Mouse (Mus musculus): Measurements from ENCODE around the gene Myo5a. TPM values are rescaled to one million over a fixed set of nuclear protein-coding genes. Genes with fewer than 3 reads are reported as not detected.

Myo5a gene
- polyA plus RNA-seq, 1 experiment from 2014 or later, result 13.4 TPM

DNA sequence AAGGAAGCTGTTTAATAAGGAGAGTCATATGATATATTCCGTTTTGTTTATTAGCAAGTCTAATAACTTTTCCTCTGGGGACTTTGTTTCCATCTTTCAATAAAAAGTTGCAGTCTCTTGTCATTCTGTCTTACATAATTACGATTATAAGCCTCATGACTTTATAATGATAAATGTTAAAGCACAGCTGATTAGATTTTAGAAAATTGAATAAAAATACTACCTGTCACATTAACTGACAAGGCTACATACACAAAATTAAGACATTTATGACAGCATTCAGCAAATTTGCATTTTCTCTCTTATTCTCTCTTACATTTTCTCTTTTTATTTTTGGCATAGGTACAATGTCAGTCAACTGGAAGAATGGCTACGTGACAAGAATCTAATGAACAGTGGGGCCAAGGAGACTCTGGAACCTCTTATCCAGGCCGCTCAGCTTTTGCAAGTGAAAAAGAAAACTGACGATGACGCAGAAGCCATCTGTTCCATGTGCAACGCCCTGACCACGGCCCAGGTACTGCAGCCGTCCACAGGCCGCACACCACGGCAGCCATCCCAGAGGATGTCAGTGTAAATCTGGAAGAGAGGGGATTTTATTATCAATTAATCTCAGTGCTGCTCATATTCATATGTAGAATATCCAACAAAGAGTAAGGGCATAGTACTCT, 144.1 kb downstream of the Myo5a start:
- peaks cover 22% of the 10 kb centered on the region for H3K36me3 ChIP-seq
- H3K4me2 ChIP-seq, result no peak overlapping the region
- no peaks in the 10 kb centered on the region for H3K27me3 ChIP-seq
- WGBS, result 94% methylated on average over 11 of the region's 11 CpGs
- no peak for ATAC-seq (ENCODE audit: borderline replicate concordance, extremely low read depth, low FRiP score, low TSS enrichment)
- H3K9me3 ChIP-seq, result no peaks in the 10 kb centered on the region
- no peak overlapping the region for H3K9ac ChIP-seq
- no peaks in the 10 kb centered on the region for H3K4me1 ChIP-seq
- H3K4me3 ChIP-seq, result no peak overlapping the region
- H3K27ac ChIP-seq, result no peak overlapping the region

DNA sequence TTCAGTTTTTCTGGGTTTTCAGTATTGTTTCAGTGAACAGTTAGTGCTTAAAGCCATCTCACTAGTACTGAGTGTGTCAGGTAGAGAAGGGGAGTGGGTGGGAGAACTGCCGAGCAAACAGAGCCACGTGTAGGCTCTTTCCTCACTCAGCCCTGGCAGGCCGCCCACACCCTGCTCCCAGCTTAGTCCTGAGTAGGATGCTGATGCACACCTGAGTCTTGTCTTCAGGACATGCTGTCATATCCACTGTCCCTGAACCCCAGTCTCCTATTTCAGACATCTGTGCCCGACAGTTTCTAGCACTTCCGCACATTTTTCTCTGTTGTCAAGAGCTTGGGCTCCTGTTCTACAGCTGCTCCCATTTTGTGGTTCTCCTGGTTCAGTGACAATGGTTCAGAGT, 149.1 kb downstream of the Myo5a start:
- peaks cover 10% of the 10 kb centered on the region for H3K36me3 ChIP-seq
- WGBS, result 61% methylated on average over 5 of the region's 5 CpGs

DNA sequence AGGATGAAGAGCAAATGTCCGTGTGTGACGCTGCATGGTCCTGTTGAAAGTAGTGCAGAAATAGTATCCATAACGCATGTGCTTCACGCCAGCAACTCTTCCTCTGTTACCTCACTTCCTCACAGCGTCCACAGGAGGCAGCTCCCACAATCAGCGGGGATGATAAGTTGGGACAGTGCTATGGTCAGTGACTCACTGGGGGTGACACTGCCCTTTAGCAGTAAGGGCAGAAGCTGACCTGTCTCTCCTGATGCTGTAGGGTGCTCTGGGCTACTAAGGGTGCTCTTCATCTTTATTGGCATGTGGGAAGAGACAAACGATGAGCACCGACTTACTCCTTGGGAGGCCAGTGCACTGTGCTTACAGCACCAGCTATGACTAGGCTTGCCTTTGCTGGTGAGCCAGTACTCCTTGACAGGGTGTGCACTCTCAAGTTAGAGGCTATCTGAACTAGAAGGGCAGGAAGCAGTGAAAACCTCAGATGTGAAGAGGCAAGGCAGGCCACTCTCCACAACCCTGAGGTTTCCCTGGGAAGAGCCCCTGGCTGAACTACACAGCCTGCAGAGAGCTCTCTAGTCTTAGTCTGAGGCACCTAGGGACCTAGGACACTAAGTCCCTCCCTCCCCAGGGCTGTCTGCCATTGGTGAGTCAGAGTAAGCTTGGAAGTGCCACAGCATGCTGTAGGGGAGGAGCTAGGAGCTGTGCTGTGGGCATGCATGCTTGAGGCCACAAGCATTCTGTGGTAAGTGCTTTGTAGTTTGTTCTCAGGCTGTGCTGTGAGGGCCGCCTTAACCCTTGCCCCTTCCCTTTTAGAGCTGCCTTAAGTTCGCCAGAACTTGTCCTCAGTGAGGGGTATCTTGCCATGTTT, 150.8 kb downstream of the Myo5a start:
- ATAC-seq (ENCODE audit: borderline replicate concordance, extremely low read depth, low FRiP score, low TSS enrichment), result peak; percentile 94
- no peaks in the 10 kb centered on the region for H3K27me3 ChIP-seq
- H3K4me1 ChIP-seq, result no peaks in the 10 kb centered on the region
- H3K4me2 ChIP-seq, result no peak overlapping the region
- H3K9me3 ChIP-seq, result no peaks in the 10 kb centered on the region
- peak overlapping the region; percentile 41; the same call in 1 of the 2 replicates for H3K27ac ChIP-seq
- no peak overlapping the region for H3K4me3 ChIP-seq
- H3K36me3 ChIP-seq, result no peaks in the 10 kb centered on the region
- no peak overlapping the region for H3K9ac ChIP-seq
- WGBS, result 57% methylated on average over 10 of the region's 10 CpGs

More for the DNA sequence above, 149.1 kb downstream of the Myo5a start:
- H3K4me1 ChIP-seq, result no peaks in the 10 kb centered on the region
- no peak overlapping the region for H3K4me2 ChIP-seq
- no peaks in the 10 kb centered on the region for H3K9me3 ChIP-seq
- H3K9ac ChIP-seq, result no peak overlapping the region
- no peak for ATAC-seq (ENCODE audit: borderline replicate concordance, extremely low read depth, low FRiP score, low TSS enrichment)
- no peak overlapping the region for H3K27ac ChIP-seq
- no peak overlapping the region for H3K4me3 ChIP-seq
- no peaks in the 10 kb centered on the region for H3K27me3 ChIP-seq

DNA sequence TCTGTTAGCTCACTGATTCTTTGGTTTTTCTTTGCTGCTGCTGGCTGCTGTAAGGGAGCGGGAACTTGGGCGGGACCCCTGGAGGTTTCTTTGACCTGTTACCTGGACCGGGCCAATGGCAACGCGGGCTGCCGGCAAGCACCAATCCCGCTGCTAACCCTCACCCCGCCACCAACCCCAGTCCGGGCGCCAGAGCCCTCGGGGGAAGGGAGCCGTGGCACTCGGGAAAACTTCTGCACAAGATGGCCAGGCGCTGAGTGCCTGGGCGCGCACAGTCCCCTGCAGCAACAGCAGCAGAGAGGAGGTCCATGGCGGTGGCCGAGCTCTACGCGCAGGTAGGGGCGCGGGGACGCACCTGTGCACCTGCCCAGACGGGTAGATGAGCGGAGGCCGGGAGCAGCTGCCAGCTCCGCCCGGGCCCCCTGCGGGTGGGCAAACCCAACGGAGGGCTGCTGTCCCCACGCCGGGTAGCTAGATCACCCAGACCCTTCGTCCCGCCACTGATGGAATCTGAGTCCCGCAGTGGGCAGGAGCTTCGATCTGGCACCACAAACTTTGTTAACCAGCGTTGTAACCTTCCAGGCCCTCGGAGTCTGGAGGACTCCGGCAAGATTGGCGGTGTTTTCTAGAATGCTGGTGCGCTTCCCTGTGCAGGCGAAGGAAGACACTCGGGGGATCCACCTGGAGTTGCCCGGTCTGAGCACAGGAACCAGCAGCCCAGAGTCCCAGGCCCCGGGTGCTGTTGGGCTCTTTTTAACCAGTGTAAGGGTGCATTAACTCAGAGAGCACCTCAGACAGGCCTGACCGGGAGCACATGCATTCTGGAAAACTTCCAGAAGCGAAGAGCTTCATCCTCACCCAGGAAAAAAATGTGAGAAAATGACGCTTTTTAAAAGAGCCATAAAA, 161.3 kb downstream of the Myo5a start, which contains the start of gene Myo5c:
Gene Myo5c (plus strand): TSS at position 180 of the 906 bp plus-strand sequence.
- WGBS, result 4% methylated on average over 42 of the region's 48 CpGs
- peak within 1 kb of the TSS; percentile 56 for H3K4me3 ChIP-seq
- ATAC-seq (ENCODE audit: borderline replicate concordance, extremely low read depth, low FRiP score, low TSS enrichment), result peak; percentile 69; the same call in 1 of the 2 replicates
- peak within 1 kb of the TSS; percentile 94 for H3K27ac ChIP-seq
- peaks cover 22% of the 10 kb centered on the region for H3K4me1 ChIP-seq
- peak within 1 kb of the TSS; percentile 55 for H3K4me2 ChIP-seq
- no peaks in the 10 kb centered on the region for H3K9me3 ChIP-seq
- peak within 1 kb of the TSS; percentile 66 for H3K9ac ChIP-seq
- H3K36me3 ChIP-seq, result no peaks in the 10 kb centered on the region
- H3K27me3 ChIP-seq, result peaks cover 24% of the 10 kb centered on the region

DNA sequence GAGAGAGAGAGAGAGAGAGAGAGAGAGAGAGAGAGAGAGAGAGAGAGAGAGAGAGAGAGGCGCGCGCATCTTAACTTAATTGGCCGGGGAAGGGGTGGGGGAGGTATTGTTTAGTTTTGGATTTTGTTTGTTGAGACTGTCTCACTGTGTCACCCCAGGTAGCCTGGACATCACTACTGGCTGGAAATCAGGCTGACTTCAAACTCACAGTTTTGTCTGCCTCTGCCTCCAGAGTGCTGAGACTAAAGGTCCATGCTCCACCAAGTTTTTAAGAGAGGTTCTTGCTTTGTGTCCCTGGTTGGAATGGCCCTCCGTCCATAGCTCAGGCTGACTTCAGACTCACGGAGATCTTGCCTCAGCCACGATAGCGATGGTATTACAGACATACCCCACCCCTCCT, 162.0 kb downstream of the Myo5a start:
- whole genome bisulfite sequencing, result 23% methylated on average over 8 of the region's 8 CpGs
- Histone ChIP-seq H3K4me3 (peak overlapping the region; percentile 56), H3K4me1 (peaks cover 25% of the 10 kb centered on the region), H3K9ac (peak overlapping the region; percentile 41), H3K36me3 (no peaks in the 10 kb centered on the region), H3K27ac (peak overlapping the region; percentile 94), H3K9me3 (no peaks in the 10 kb centered on the region), H3K27me3 (peaks cover 24% of the 10 kb centered on the region), H3K4me2 (peak overlapping the region; percentile 55)
- ATAC-seq (ENCODE audit: borderline replicate concordance, extremely low read depth, low FRiP score, low TSS enrichment), result no peak

DNA sequence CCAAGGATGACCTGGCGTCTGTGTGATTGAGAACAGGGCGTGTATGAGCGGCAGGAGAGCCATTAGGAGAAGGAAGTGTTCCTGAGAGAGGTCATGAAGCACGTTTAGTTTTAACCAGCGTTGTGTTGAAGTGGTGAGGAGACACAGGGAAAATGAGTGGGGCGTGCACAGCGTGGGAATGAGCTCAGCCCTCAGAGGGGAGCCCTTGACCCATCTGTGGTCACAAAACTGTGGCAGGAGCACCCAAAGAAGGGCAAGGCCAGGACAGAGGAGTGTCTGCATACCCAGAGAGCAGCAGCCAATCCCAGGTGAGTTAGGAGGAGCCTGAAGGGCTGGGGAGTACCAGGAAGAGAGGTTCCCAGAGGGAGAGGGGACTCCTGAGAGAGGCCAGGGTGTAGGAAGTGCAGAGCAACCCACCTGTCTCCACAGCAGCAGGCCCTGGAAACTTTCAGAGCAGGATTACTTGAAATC, 163.5 kb downstream of the Myo5a start:
- H3K9ac ChIP-seq, result 0 out of 2 replicates have a peak overlapping the region, but pooled peaks have one; percentile 2
- peak; percentile 78 for ATAC-seq (ENCODE audit: borderline replicate concordance, extremely low read depth, low FRiP score, low TSS enrichment)
- H3K36me3 ChIP-seq, result no peaks in the 10 kb centered on the region
- no peaks in the 10 kb centered on the region for H3K9me3 ChIP-seq
- peak overlapping the region; percentile 56 for H3K4me3 ChIP-seq
- H3K4me1 ChIP-seq, result peaks cover 25% of the 10 kb centered on the region
- peak overlapping the region; percentile 55 for H3K4me2 ChIP-seq
- 20% methylated on average over 7 of the region's 7 CpGs for WGBS
- H3K27ac ChIP-seq, result peak overlapping the region; percentile 94
- H3K27me3 ChIP-seq, result peaks cover 24% of the 10 kb centered on the region

DNA sequence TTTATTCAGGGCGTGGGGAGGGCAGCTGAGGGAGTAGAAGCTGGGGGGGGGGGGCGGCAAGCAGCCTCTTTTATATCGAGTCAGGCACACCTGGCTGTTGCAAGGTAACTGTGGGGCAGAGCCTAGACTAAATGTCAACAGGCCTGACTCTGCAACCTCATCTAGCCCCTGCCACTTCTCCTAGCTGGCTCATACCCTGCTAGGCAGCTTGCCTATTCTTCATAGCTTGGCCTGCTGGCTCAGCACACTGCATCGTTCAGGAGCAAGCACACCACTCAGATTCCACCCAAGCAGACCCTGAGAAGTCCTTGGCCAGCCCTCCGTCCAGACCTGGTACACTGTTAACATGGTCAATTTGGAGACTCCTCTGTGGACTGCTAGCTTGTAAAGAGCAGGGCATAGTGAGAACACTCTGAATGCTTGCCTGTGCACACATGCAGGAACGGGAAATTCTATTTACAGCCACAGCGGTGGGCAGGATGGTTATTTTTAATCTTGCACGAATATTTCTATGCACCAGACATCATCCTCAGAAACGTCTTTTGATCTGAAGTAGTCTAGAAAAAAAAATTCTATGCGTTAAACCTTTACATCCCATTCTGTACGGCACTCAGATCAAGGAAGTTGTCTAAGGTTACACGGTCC, 164.3 kb downstream of the Myo5a start:
- H3K36me3 ChIP-seq, result no peaks in the 10 kb centered on the region
- H3K27ac ChIP-seq, result peak overlapping the region; percentile 94
- 49% methylated on average over 12 of the region's 12 CpGs for WGBS
- peak; percentile 31; the same call in 1 of the 2 replicates for ATAC-seq (ENCODE audit: borderline replicate concordance, extremely low read depth, low FRiP score, low TSS enrichment)
- H3K4me1 ChIP-seq, result peaks cover 25% of the 10 kb centered on the region
- H3K27me3 ChIP-seq, result peaks cover 24% of the 10 kb centered on the region
- 0 out of 2 replicates have a peak overlapping the region, but pooled peaks have one; percentile 56 for H3K4me3 ChIP-seq
- no peak overlapping the region for H3K9ac ChIP-seq
- H3K9me3 ChIP-seq, result no peaks in the 10 kb centered on the region
- H3K4me2 ChIP-seq, result peak overlapping the region; percentile 55

DNA sequence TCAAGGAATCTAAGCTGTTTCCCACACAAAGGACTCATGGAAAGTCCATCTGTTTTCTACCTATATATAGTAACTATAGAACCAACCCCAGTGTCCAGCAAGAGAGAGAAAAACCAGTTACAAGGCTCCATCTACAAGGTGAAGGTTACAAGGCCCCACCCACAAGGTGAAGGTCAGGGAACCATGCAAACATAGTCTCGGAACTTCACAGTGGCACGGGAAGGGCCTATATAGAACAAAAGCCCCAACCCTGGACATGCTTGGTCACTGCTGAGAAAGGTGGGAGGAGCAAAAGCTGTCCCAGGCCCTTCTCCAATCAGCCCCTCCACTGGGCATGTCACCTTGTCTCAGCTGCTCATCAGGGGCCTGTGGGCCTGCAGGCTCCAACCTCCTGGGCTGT, 164.9 kb downstream of the Myo5a start:
- H3K4me2 ChIP-seq, result peak overlapping the region; percentile 55
- no peak overlapping the region for H3K4me3 ChIP-seq
- H3K27me3 ChIP-seq, result peaks cover 24% of the 10 kb centered on the region
- H3K9me3 ChIP-seq, result no peaks in the 10 kb centered on the region
- peaks cover 25% of the 10 kb centered on the region for H3K4me1 ChIP-seq
- no peak overlapping the region for H3K9ac ChIP-seq
- no peaks in the 10 kb centered on the region for H3K36me3 ChIP-seq
- peak overlapping the region; percentile 94 for H3K27ac ChIP-seq
- ATAC-seq (ENCODE audit: borderline replicate concordance, extremely low read depth, low FRiP score, low TSS enrichment), result no peak
- 39% methylated on average over 2 of the region's 2 CpGs for WGBS

DNA sequence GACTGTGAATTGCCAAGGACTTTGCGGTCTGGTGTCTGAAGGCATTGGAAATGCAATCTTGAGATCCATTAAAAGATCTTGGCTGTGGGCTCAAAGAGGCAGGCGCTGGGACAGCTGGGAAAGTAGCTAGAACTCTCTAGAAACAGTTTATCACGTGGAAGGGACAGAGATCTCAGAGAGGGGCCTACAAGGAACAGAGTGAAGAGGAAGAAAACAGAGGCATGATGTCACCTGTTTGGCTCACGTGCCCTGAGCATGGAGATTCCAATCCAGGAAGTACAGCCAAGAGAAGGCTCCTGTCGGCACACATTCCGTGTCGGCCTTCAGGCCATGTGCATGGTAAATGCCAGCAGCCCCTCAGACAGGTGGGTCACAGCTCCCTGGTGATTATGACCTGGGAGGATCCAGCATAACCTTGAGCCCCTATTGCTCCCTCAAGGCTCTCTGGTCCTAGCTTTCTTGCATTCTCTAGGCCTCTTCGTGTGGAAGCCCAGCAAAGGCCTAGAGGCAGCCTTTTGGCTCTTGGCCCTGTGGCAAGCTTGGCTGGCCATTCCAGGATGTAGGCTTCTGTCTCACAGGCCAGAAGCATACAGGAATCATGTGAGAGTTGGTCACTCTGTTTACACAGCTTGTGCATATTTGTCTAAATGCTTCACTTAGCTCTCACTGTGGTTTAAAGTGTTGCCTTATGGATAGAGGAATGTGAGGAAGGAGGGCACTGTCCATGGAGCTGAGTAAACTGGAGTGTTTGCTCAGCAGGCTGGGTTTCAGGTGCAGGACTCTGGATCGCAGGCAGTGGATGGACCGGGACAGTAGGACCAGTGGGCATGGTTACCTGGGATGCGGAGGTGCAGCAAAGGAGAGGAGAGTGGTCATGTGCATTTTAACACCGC, 165.8 kb downstream of the Myo5a start:
- H3K4me3 ChIP-seq, result no peak overlapping the region
- no peaks in the 10 kb centered on the region for H3K36me3 ChIP-seq
- H3K9me3 ChIP-seq, result no peaks in the 10 kb centered on the region
- 60% methylated on average over 12 of the region's 12 CpGs for WGBS
- H3K4me1 ChIP-seq, result peaks cover 25% of the 10 kb centered on the region
- H3K4me2 ChIP-seq, result peak overlapping the region; percentile 55
- peaks cover 20% of the 10 kb centered on the region for H3K27me3 ChIP-seq
- H3K27ac ChIP-seq, result peak overlapping the region; percentile 94
- H3K9ac ChIP-seq, result no peak overlapping the region; the same call in 1 of the 2 replicates
- ATAC-seq (ENCODE audit: borderline replicate concordance, extremely low read depth, low FRiP score, low TSS enrichment), result peak; percentile 76

DNA sequence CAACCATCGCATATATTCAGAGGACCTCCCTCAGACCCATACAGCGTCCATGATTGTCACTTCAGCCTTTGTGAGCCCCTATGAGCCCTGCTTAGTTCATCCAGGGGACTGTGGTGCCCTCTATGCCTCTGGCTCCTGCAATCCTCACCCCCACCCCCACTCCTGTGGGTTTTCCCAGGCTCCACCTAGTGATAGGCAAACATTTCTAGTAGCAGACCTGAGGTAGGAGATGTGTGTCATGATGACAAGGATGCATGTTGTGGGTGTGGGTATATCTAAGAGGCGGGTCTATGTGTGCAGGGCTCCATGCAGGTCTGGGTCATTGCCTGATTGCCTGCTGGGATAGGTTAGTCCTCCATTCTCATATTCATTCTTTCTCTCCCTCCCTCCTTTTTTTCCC, 167.4 kb downstream of the Myo5a start:
- WGBS, result 59% methylated on average over 3 of the region's 3 CpGs
- Histone ChIP-seq H3K9ac (no peak overlapping the region), H3K27me3 (peaks cover 7% of the 10 kb centered on the region; the same call in 1 of the 2 replicates), H3K4me3 (no peak overlapping the region), H3K4me1 (peaks cover 32% of the 10 kb centered on the region), H3K36me3 (no peaks in the 10 kb centered on the region), H3K4me2 (no peak overlapping the region), H3K27ac (peak overlapping the region; percentile 94; the same call in 1 of the 2 replicates), H3K9me3 (no peaks in the 10 kb centered on the region)
- no peak for ATAC-seq (ENCODE audit: borderline replicate concordance, extremely low read depth, low FRiP score, low TSS enrichment)

All from lung, embryonic 15.5 days (tissue).